Mouse (Mus musculus): ENCODE data around the gene Sfrp5. TPM values are rescaled to one million over a fixed set of nuclear protein-coding genes. Genes with fewer than 3 reads are reported as not detected.
A peak's percentile ranks its signal among the peaks of the same experiment; 100 is the strongest.

Gene Sfrp5
- polyA plus RNA-seq, 1 experiment from 2014 or later = 0.21 TPM

- H3K9me3 ChIP-seq (replicated peaks; ENCODE audit: low read length) = no peaks in the 10 kb centered on the region
- no peak for DNase-seq (ENCODE audit: low spot score)
- H3K27ac ChIP-seq = no peak overlapping the region
- no peaks in the 10 kb centered on the region for H3K27me3 ChIP-seq (ENCODE audit: insufficient read depth, low read length)
- 33% methylated on average over 13 of the region's 13 CpGs for WGBS
- 0 out of 2 replicates have a peak, but pooled peaks cover 3% of the 10 kb centered on the region for H3K4me1 ChIP-seq (replicated peaks; ENCODE audit: insufficient read depth, low read length)
- no peaks in the 10 kb centered on the region for H3K36me3 ChIP-seq (ENCODE audit: insufficient read depth, low read length)
- H3K4me3 ChIP-seq (replicated peaks; ENCODE audit: low read depth, low read length) = no peak overlapping the region
- H3K4me2 ChIP-seq (ENCODE audit: low read length) = no peak overlapping the region
- H3K9ac ChIP-seq (ENCODE audit: low read depth, low read length) = no peak overlapping the region
- no peak for ATAC-seq (replicated peaks; ENCODE audit: low FRiP score, low read depth)
- peak; percentile 35 for TF ChIP-seq CTCF (IDR thresholded peaks at IDR 0.05; ENCODE audit: low read depth)
Observed at GRCm38 (mm10) chr19:42158246-42159017, 43.6 kb downstream of the Sfrp5 start.

GRCm38 (mm10) chr19:42157493-42158237, 44.4 kb downstream of the Sfrp5 start:
- WGBS = 53% methylated on average over 12 of the region's 12 CpGs
- no peak overlapping the region for H3K4me2 ChIP-seq (ENCODE audit: low read length)
- H3K27ac ChIP-seq = peak overlapping the region; percentile 42; the same call in 1 of the 2 replicates
- 0 out of 2 replicates have a peak, but pooled peaks cover 3% of the 10 kb centered on the region for H3K4me1 ChIP-seq (replicated peaks; ENCODE audit: insufficient read depth, low read length)
- no peak overlapping the region for H3K4me3 ChIP-seq (replicated peaks; ENCODE audit: low read depth, low read length)
- TF ChIP-seq CTCF (IDR thresholded peaks at IDR 0.05; ENCODE audit: low read depth) = no peak
- no peaks in the 10 kb centered on the region for H3K9me3 ChIP-seq (replicated peaks; ENCODE audit: low read length)
- no peak overlapping the region for H3K9ac ChIP-seq (ENCODE audit: low read depth, low read length)
- ATAC-seq (replicated peaks; ENCODE audit: low FRiP score, low read depth) (no peak), DNase-seq (ENCODE audit: low spot score) (no peak)
- H3K27me3 ChIP-seq (ENCODE audit: insufficient read depth, low read length) = no peaks in the 10 kb centered on the region
- H3K36me3 ChIP-seq (ENCODE audit: insufficient read depth, low read length) = no peaks in the 10 kb centered on the region

GRCm38 (mm10) chr19:42151990-42152389, 50.1 kb downstream of the Sfrp5 start:
- Histone ChIP-seq H3K27ac (no peak overlapping the region), H3K9me3 (replicated peaks; ENCODE audit: low read length) (no peaks in the 10 kb centered on the region), H3K27me3 (ENCODE audit: insufficient read depth, low read length) (no peaks in the 10 kb centered on the region), H3K4me2 (ENCODE audit: low read length) (no peak overlapping the region), H3K4me1 (replicated peaks; ENCODE audit: insufficient read depth, low read length) (peaks cover 7% of the 10 kb centered on the region), H3K36me3 (ENCODE audit: insufficient read depth, low read length) (0 out of 2 replicates have a peak, but pooled peaks cover 6% of the 10 kb centered on the region), H3K4me3 (replicated peaks; ENCODE audit: low read depth, low read length) (no peak overlapping the region), H3K9ac (ENCODE audit: low read depth, low read length) (no peak overlapping the region)
- no peak; the same call in 1 of the 2 replicates for ATAC-seq (replicated peaks; ENCODE audit: low FRiP score, low read depth)
- peak; percentile 91 for DNase-seq (ENCODE audit: low spot score)
- peak; percentile 95 for TF ChIP-seq CTCF (IDR thresholded peaks at IDR 0.05; ENCODE audit: low read depth)
- WGBS = 4% methylated on average over 6 of the region's 6 CpGs

GRCm38 (mm10) chr19:42148569-42148860, 53.5 kb downstream of the Sfrp5 start:
- TF ChIP-seq CTCF (IDR thresholded peaks at IDR 0.05; ENCODE audit: low read depth) = no peak
- peaks cover 7% of the 10 kb centered on the region for H3K4me1 ChIP-seq (replicated peaks; ENCODE audit: insufficient read depth, low read length)
- ATAC-seq (replicated peaks; ENCODE audit: low FRiP score, low read depth) (peak; percentile 64), DNase-seq (ENCODE audit: low spot score) (no peak)
- H3K9me3 ChIP-seq (replicated peaks; ENCODE audit: low read length) = no peaks in the 10 kb centered on the region
- H3K4me3 ChIP-seq (replicated peaks; ENCODE audit: low read depth, low read length) = peak overlapping the region; percentile 70
- H3K4me2 ChIP-seq (ENCODE audit: low read length) = peak overlapping the region; percentile 76
- H3K36me3 ChIP-seq (ENCODE audit: insufficient read depth, low read length) = 0 out of 2 replicates have a peak, but pooled peaks cover 6% of the 10 kb centered on the region
- 14% methylated on average over 7 of the region's 7 CpGs for WGBS
- peak overlapping the region; percentile 87 for H3K27ac ChIP-seq
- H3K9ac ChIP-seq (ENCODE audit: low read depth, low read length) = peak overlapping the region; percentile 89
- H3K27me3 ChIP-seq (ENCODE audit: insufficient read depth, low read length) = no peaks in the 10 kb centered on the region

Other genes with a start within 250 kb of the Sfrp5 start
- gene Mms19, start 221.1 kb downstream of the Sfrp5 start, polyA plus RNA-seq (2015; fragmentation: Nextera tagmentation; extraction: Ambion mirVana) = 23.3 and 26.1 TPM in 2 replicates
- 31.8 and 36.6 TPM in 2 replicates for gene Ubtd1, start 220.5 kb downstream of the Sfrp5 start, polyA plus RNA-seq (2015; fragmentation: Nextera tagmentation; extraction: Ambion mirVana)
- 0.11 and 0.13 TPM in 2 replicates for gene Ankrd2, start 166.3 kb downstream of the Sfrp5 start, polyA plus RNA-seq (2015; fragmentation: Nextera tagmentation; extraction: Ambion mirVana)
- gene Hoga1, start 156.6 kb downstream of the Sfrp5 start, polyA plus RNA-seq (2015; fragmentation: Nextera tagmentation; extraction: Ambion mirVana) = 97.6 and 110 TPM in 2 replicates
- gene 4933411K16Rik, start 150.0 kb downstream of the Sfrp5 start, polyA plus RNA-seq (2015; fragmentation: Nextera tagmentation; extraction: Ambion mirVana) = 0.34 and 0.38 TPM in 2 replicates
- 22.2 and 24.6 TPM in 2 replicates for gene Morn4, start 115.9 kb downstream of the Sfrp5 start, polyA plus RNA-seq (2015; fragmentation: Nextera tagmentation; extraction: Ambion mirVana)
- gene Pi4k2a, start 111.8 kb downstream of the Sfrp5 start, polyA plus RNA-seq (2015; fragmentation: Nextera tagmentation; extraction: Ambion mirVana) = 31.9 and 33.2 TPM in 2 replicates
- 37.1 and 37.9 TPM in 2 replicates for gene Avpi1, start 73.2 kb downstream of the Sfrp5 start, polyA plus RNA-seq (2015; fragmentation: Nextera tagmentation; extraction: Ambion mirVana)
- 12.5 and 18.9 TPM in 2 replicates for gene Marveld1, start 54.9 kb downstream of the Sfrp5 start, polyA plus RNA-seq (2015; fragmentation: Nextera tagmentation; extraction: Ambion mirVana)
- 19.9 and 20.3 TPM in 2 replicates for gene Zfyve27, start 38.3 kb downstream of the Sfrp5 start, polyA plus RNA-seq (2015; fragmentation: Nextera tagmentation; extraction: Ambion mirVana)
- gene Golga7b, start 45.3 kb upstream of the Sfrp5 start, polyA plus RNA-seq (2015; fragmentation: Nextera tagmentation; extraction: Ambion mirVana) = not detected in 2 replicates
- 2.6 and 3.5 TPM in 2 replicates for gene Crtac1, start 229.5 kb upstream of the Sfrp5 start, polyA plus RNA-seq (2015; fragmentation: Nextera tagmentation; extraction: Ambion mirVana)